Mouse (Mus musculus) spleen, adult 2 months (tissue): ENCODE measurements at regions not wholly inside any gene's neighbourhood (a gene's known extent, or its start where the extent isn't known, plus 50 kb on each side); places are given as distances from the start of the nearest gene placed in this dataset.

Experiments
- CTCF ChIP-seq: fragments of 200-500 bp; IDR thresholded peaks from 2 replicates; pipeline ENCODE4 v1.5.1; 2011; ENCODE audit warnings: mild to moderate bottlenecking, inconsistent platforms; ENCODE audit not compliant: insufficient read depth, insufficient read length, insufficient replicate concordance; ENCODE audit errors: extremely low read depth
- POLR2A ChIP-seq: fragments of 200-500 bp; IDR thresholded peaks from 2 replicates; pipeline ENCODE4 v1.6.1; 2011; ENCODE audit warnings: low read depth, low read length, inconsistent platforms

DNA sequence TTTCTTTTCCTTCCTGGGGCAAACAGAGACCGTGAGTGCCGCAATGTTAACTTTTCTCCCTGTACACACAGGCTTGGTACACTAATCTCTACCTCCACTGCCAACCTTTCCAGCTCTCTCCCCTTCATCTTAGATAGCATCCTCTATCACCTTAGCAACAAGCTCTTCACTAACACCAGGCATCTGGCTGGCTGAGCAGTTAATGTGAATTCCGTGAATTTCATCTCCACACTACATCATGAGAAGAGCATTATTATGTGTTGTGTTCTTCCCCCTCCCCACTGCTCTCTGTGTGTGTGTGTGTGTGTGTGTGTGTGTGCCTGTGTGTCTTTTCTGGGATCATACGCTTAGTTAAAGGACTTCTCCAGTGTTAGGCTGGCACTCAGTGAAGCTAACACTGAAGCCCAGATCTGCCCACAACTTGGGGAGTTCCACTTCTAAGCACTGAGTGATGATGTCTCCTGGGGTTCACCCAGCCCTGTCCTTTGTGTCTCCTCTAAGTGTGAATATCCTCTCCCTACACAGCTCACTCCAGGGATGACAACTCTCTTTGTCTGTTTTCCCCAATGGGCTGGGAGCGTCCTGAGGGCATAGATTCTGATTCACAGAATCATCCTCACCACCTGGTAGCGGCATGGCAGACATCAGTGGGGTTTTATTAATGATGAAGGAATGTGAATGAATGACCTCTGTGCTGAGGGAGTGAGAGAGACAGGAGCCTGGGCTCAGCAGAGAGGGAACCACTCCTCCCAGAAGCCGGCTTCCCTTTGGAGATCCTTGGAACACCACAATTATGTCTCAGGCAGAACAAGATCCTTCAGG is 77.7 kb upstream of the Bnc1 start:
- TF ChIP-seq POLR2A: no peak
- TF ChIP-seq CTCF: no peak
